ENCODE assay signal across 21 mouse cellular contexts in genomic region chr6:31287176-31287575, GRCm38 (mm10).
DNase-seq lines count a peak whose midpoint lies in the region; ATAC-seq and TF ChIP-seq lines count a peak whose summit lies in the region.
"Had no signal": no experiment of that assay in that cellular context is flagged by ENCODE, and none has a peak within 500 bp of the region (broad histone marks: within the 10 kb centered on the region; RNA-seq: fewer than 3 reads in every experiment).

No protein-coding gene starts in this region.

- H3K36me3 ChIP-seq in kidney, adult 2 months (ENCODE audit: control insufficient read depth, insufficient read depth, low read length), result no peaks in the 10 kb centered on the region
- no peaks in the 10 kb centered on the region for H3K36me3 ChIP-seq in kidney, embryonic 14.5 days (ENCODE audit: control insufficient read depth, insufficient read depth, low read length)
- H3K36me3 ChIP-seq: forebrain, embryonic 12.5 days; heart, embryonic 15.5 days; limb, embryonic 12.5 days; midbrain, embryonic 10.5 days had no signal

- WGBS in kidney, adult 2 months, result 80% methylated on average over 2 of the region's 2 CpGs
- 71% methylated on average over 2 of the region's 2 CpGs for WGBS in kidney, embryonic 14.5 days

- no peak for TF ChIP-seq CTCF in kidney, adult 2 months (conservative IDR thresholded peaks at IDR 0.05; ENCODE audit: insufficient read depth, insufficient read length, low read depth, low read length)

- no peaks in the 10 kb centered on the region for H3K9me3 ChIP-seq in kidney, embryonic 14.5 days (ENCODE audit: control insufficient read depth, low read length)
- H3K9me3 ChIP-seq: forebrain, embryonic 12.5 days; heart, embryonic 15.5 days; limb, embryonic 12.5 days; midbrain, embryonic 10.5 days had no signal

- TF ChIP-seq POLR2A in kidney, adult 2 months (IDR thresholded peaks at IDR 0.05; ENCODE audit: low read depth, low read length), result no peak

- peak overlapping the region; percentile 25; the same call in 1 of the 2 replicates for H3K27ac ChIP-seq in kidney, adult 2 months (ENCODE audit: insufficient read depth, low read depth, low read length)
- H3K27ac ChIP-seq in kidney, embryonic 14.5 days (ENCODE audit: low read depth, low read length), result no peak overlapping the region
- H3K27ac ChIP-seq: forebrain, embryonic 12.5 days; hindbrain, embryonic 14.5 days; macrophage; midbrain, embryonic 10.5 days had no signal

- ATAC-seq in kidney, embryonic 14.5 days (ENCODE audit: low FRiP score, low TSS enrichment), result no peak
- ATAC-seq in megakaryocyte progenitor cell, adult 5-6 weeks (replicated peaks; ENCODE audit: poor library complexity), result no peak
- ATAC-seq: liver, postnatal 0 days; lung, postnatal 0 days; midbrain, embryonic 16.5 days had no signal

- H3K4me3 ChIP-seq in kidney, adult 2 months (ENCODE audit: insufficient read depth, low read depth, low read length), result no peak overlapping the region
- no peak overlapping the region for H3K4me3 ChIP-seq in kidney, embryonic 14.5 days (ENCODE audit: low read length)
- H3K4me3 ChIP-seq: forebrain, embryonic 12.5 days; heart, embryonic 15.5 days; limb, embryonic 12.5 days; midbrain, embryonic 10.5 days had no signal

- H3K4me1 ChIP-seq in kidney, adult 2 months (ENCODE audit: control insufficient read depth, insufficient read depth, low read length), result peaks cover 4% of the 10 kb centered on the region; the same call in 1 of the 2 replicates
- H3K4me1 ChIP-seq in kidney, embryonic 14.5 days (ENCODE audit: control insufficient read depth, insufficient read depth, low read length), result no peaks in the 10 kb centered on the region

- H3K9ac ChIP-seq in kidney, embryonic 14.5 days (ENCODE audit: low read depth, low read length), result no peak overlapping the region
- H3K9ac ChIP-seq: forebrain, embryonic 12.5 days; heart, embryonic 15.5 days; hindbrain, embryonic 14.5 days; limb, embryonic 12.5 days; liver, postnatal 0 days had no signal

- no peak overlapping the region for H3K4me2 ChIP-seq in kidney, embryonic 14.5 days (replicated peaks; ENCODE audit: low read depth, low read length)
- H3K4me2 ChIP-seq: forebrain, embryonic 12.5 days; heart, embryonic 15.5 days; hindbrain, embryonic 14.5 days; limb, embryonic 12.5 days; liver, embryonic 11.5 days had no signal

- no peaks in the 10 kb centered on the region for H3K27me3 ChIP-seq in kidney, adult 2 months (replicated peaks; ENCODE audit: control insufficient read depth, insufficient read depth, low read length)
- H3K27me3 ChIP-seq in kidney, embryonic 14.5 days (ENCODE audit: control insufficient read depth, insufficient read depth, low read length), result no peaks in the 10 kb centered on the region
- H3K27me3 ChIP-seq: forebrain, embryonic 12.5 days; heart, embryonic 15.5 days had no signal

- peak; percentile 35 to 36 for DNase-seq in cerebellum, adult 18-20 months
- DNase-seq in cerebellum, adult 11 months, result no peak
- DNase-seq in kidney, adult 2 months, result no peak
- peak; percentile 55 for DNase-seq in cerebellum, adult 9-11 months
- DNase-seq in thymus, postnatal 0 days (ENCODE audit: low spot score), result no peak
- DNase-seq: adrenal gland, postnatal 36 days; heart, postnatal 36 days; liver, postnatal 0 days; right cerebral cortex, postnatal 4 days; thymus, postnatal 4 days had no signal

Comparison
In these comparisons a context has a peak if more than half of its experiments do, and no peak if none do; other contexts are left out.
1. DNase-seq: peak in cerebellum, adult 18-20 months (2 of 2) and cerebellum, adult 9-11 months (single experiment); none in cerebellum, adult 11 months (single experiment), kidney, adult 2 months (single experiment) and thymus, postnatal 0 days (single experiment).